Mouse (Mus musculus): ENCODE data around the gene Ptprf. TPM values are rescaled to one million over a fixed set of nuclear protein-coding genes. Genes with fewer than 3 reads are reported as not detected.

Gene Ptprf
- polyA plus RNA-seq, 1 experiment: 0.67 TPM

DNA sequence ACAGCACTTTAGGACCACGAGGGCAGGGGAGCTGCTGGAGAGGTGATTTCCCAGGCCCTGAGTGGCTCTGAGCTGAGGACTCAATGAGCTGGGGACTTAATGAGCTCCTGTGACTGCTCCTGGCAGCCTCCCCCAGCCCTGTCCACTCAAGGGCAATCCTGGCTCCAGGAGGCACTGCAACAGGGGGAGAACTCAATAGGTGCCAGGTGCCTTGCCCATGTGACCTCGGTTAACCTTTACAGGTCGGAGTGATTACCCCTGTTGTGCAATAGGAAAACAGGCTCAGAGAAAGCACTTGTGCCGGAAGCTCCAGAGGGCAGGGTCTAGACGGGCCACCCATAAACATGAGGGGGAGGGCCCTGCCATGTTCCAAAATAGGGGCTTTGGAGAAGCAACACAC, 17.7 kb downstream of the Ptprf start:
- H3K4me3 ChIP-seq (ENCODE audit: insufficient read depth, low read depth, low read length): no peak overlapping the region
- peaks cover 6% of the 10 kb centered on the region; the same call in 1 of the 2 replicates for H3K4me1 ChIP-seq (ENCODE audit: control insufficient read depth, insufficient read depth, insufficient read length, low read length)
- no peak overlapping the region for H3K27ac ChIP-seq (replicated peaks; ENCODE audit: low read depth, low read length)

DNA sequence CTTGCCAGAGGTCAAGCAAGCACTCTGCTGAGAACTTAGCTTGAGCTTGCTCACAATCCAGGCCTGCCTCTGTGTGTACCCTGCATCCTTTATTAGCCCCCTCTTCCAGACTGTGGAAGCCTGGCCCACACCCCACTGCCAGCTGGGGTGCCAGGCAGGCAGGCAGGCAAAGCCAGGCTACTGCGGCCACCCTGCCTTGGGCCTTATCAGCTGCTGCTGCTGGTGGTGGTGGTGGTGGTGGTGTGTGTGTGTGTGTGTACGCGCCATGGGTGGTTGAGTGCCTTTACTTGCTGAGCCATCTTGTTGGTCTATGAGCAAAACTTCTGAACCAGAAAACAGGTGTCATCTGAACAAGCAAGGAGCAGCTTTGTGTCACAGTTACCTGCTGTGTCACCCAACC, 18.3 kb downstream of the Ptprf start:
- Histone ChIP-seq H3K4me3 (ENCODE audit: insufficient read depth, low read depth, low read length) (no peak overlapping the region), H3K4me1 (ENCODE audit: control insufficient read depth, insufficient read depth, insufficient read length, low read length) (peaks cover 6% of the 10 kb centered on the region; the same call in 1 of the 2 replicates), H3K27ac (replicated peaks; ENCODE audit: low read depth, low read length) (no peak overlapping the region)

DNA sequence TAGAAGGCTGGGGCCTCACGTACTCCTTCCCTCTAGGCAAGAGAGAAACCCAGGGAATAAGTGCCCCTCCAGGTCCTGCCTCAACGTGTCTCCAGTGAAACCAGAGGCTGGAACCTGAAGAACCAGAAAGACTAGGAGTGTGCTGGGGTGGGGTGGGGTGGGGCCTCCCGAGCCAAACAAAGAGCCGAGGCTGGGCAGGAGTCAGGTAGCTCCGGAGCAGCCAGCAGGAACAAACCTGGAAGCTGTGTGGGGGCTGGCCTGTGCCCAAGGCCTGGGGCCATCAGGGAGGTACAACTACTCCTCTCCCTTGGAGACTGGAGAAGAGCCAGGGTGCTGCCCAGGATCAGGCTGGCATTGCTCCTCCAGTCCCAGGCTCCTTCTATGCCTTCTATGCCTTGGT, 18.9 kb downstream of the Ptprf start:
- Histone ChIP-seq H3K4me3 (ENCODE audit: insufficient read depth, low read depth, low read length) (no peak overlapping the region), H3K4me1 (ENCODE audit: control insufficient read depth, insufficient read depth, insufficient read length, low read length) (peaks cover 6% of the 10 kb centered on the region; the same call in 1 of the 2 replicates), H3K27ac (replicated peaks; ENCODE audit: low read depth, low read length) (no peak overlapping the region)

DNA sequence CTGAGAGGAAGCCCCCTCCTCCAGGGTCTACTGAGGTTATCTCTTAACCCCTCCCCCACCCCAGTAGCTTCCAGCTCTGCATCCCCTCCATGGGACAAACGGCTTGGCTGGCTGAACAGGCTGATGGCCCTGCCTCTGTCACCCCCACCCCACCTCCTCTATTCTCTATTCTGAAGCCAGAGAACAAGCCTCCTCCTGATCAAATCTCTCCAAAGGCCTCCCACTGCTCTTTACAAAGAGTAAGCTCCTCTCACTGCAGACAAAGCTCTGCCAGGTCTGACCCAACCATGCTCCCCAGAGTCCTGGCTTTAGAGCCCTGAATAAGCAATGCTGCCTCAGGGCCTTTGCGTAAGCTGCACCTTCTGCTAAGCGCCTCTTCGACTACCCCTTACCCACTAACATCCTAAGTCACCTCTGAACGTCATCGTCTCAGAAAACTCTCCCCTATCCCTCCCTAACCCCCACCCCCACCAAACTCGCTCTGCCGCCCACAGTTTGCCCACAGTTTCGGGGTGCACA, 19.6 kb downstream of the Ptprf start:
- Histone ChIP-seq H3K4me3 (ENCODE audit: insufficient read depth, low read depth, low read length) (no peak overlapping the region), H3K4me1 (ENCODE audit: control insufficient read depth, insufficient read depth, insufficient read length, low read length) (peaks cover 6% of the 10 kb centered on the region; the same call in 1 of the 2 replicates), H3K27ac (replicated peaks; ENCODE audit: low read depth, low read length) (no peak overlapping the region)

DNA sequence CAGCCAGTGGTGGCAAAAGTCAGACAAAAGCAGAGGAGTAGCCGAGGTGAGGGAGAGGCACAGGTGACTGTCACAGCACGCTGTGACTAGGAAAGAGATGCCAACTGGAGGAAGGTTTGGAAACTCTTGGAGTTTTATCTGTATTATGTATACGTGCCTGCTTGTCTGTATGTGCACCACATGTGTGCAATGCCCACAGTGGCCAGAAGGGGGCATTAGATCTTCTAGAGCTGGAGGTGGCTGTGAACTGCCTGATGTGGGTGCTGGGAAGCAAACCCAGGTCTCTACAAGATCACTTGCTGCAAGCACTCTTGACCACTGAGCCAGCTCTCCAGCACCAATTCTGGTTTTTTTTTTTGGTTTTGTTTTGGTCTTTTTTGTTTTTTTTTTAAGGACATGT, 20.5 kb downstream of the Ptprf start:
- Histone ChIP-seq H3K4me3 (ENCODE audit: insufficient read depth, low read depth, low read length) (no peak overlapping the region), H3K27ac (replicated peaks; ENCODE audit: low read depth, low read length) (no peak overlapping the region), H3K4me1 (ENCODE audit: control insufficient read depth, insufficient read depth, insufficient read length, low read length) (peaks cover 6% of the 10 kb centered on the region; the same call in 1 of the 2 replicates)

DNA sequence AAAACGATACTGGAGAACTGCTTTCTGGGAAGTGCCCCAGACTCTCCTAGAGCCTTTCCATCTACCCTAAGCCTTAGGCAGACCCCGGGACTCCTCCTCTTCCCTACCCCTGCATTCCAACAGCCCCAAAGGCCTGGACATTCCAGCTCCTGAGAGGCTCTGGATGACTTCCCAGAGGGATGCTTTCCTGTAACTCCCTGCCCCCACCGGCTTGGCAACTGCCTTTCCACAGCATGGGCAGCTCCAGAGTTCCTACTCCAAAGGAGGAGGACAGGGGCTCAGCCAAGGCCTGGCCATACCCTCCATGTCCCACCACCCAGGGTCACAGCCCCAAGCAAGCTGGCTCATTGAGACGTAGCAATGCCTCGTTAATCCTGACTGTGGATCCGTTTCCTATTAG, 21.2 kb downstream of the Ptprf start:
- Histone ChIP-seq H3K4me1 (ENCODE audit: control insufficient read depth, insufficient read depth, insufficient read length, low read length) (peaks cover 6% of the 10 kb centered on the region; the same call in 1 of the 2 replicates), H3K27ac (replicated peaks; ENCODE audit: low read depth, low read length) (no peak overlapping the region), H3K4me3 (ENCODE audit: insufficient read depth, low read depth, low read length) (no peak overlapping the region)

- peaks cover 5% of the 10 kb centered on the region; the same call in 1 of the 2 replicates for H3K4me1 ChIP-seq (ENCODE audit: control insufficient read depth, insufficient read depth, insufficient read length, low read length)
- no peak overlapping the region for H3K4me3 ChIP-seq (ENCODE audit: insufficient read depth, low read depth, low read length)
- H3K27ac ChIP-seq (replicated peaks; ENCODE audit: low read depth, low read length): no peak overlapping the region
Observed at GRCm38 (mm10) chr4:118268429-118269212, 22.6 kb downstream of the Ptprf start.

DNA sequence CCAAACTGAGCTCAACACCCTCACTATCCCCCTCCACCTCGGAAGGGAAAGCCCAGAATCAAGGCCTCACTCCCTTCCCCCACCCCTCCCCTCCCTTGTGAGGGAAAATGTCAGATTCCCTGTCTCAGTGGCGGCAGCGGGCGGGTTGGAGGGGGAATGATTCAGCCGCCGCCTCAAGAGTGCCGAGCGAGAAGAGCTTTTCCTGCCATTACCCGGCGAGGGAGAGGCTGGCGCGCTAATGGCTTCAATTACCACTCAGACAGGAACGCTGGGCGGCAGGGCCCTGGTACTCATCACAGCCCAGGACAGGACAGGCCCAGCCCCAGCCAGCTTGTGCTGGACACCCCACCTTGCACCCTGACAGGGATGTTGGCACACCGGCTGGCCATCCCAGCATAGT, 25.6 kb downstream of the Ptprf start:
- Histone ChIP-seq H3K27ac (replicated peaks; ENCODE audit: low read depth, low read length) (no peak overlapping the region), H3K4me1 (ENCODE audit: control insufficient read depth, insufficient read depth, insufficient read length, low read length) (no peaks in the 10 kb centered on the region), H3K4me3 (ENCODE audit: insufficient read depth, low read depth, low read length) (no peak overlapping the region)

- H3K4me3 ChIP-seq (ENCODE audit: insufficient read depth, low read depth, low read length): no peak overlapping the region
- H3K27ac ChIP-seq (replicated peaks; ENCODE audit: low read depth, low read length): no peak overlapping the region
- H3K4me1 ChIP-seq (ENCODE audit: control insufficient read depth, insufficient read depth, insufficient read length, low read length): no peaks in the 10 kb centered on the region
Observed at GRCm38 (mm10) chr4:118261771-118262473, 29.3 kb downstream of the Ptprf start.

- H3K27ac ChIP-seq (replicated peaks; ENCODE audit: low read depth, low read length): no peak overlapping the region
- no peak overlapping the region for H3K4me3 ChIP-seq (ENCODE audit: insufficient read depth, low read depth, low read length)
- H3K4me1 ChIP-seq (ENCODE audit: control insufficient read depth, insufficient read depth, insufficient read length, low read length): no peaks in the 10 kb centered on the region
Observed at GRCm38 (mm10) chr4:118261291-118261690, 29.9 kb downstream of the Ptprf start.

DNA sequence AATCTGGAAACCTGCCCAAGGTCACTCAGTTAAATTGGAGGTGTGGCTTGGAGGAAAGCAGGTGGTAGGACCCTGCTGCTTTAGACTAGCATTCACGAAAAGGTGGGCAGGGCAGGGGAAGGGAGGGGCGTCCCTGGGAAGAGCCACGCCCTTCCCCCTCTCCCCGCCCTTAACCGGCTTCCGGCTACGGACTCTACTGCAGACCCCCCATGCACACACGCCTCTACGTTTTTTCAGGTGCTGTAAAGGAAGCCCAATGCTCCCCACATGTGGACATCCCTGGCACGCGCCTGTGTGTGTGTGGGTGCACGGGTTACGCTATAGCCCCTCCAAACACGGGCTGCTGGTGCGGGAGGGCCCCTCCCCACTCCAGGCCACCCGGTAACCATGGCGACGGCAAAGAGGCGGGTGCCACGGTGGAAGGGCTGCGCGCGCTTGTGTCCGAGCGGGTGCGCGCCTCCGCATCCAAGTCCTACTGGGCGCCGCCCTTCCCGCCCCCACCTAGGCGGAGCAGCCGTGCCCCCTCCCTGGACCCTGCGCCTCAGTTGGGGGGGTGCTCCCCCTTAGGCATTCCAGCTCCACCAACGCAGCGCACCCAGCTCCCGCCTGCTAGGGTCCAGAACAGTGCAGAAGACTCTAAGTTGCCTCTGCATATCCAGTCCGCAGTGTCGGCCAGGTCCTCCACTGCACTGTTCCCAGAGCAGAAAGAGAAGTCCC, 30.5 kb downstream of the Ptprf start:
- H3K4me3 ChIP-seq (ENCODE audit: insufficient read depth, low read depth, low read length): peak overlapping the region; percentile 42; the same call in 1 of the 2 replicates
- no peaks in the 10 kb centered on the region for H3K4me1 ChIP-seq (ENCODE audit: control insufficient read depth, insufficient read depth, insufficient read length, low read length)
- H3K27ac ChIP-seq (replicated peaks; ENCODE audit: low read depth, low read length): no peak overlapping the region

GRCm38 (mm10) chr4:118259782-118260463, 31.3 kb downstream of the Ptprf start:
- Histone ChIP-seq H3K4me1 (ENCODE audit: control insufficient read depth, insufficient read depth, insufficient read length, low read length) (no peaks in the 10 kb centered on the region), H3K4me3 (ENCODE audit: insufficient read depth, low read depth, low read length) (no peak overlapping the region), H3K27ac (replicated peaks; ENCODE audit: low read depth, low read length) (no peak overlapping the region)

DNA sequence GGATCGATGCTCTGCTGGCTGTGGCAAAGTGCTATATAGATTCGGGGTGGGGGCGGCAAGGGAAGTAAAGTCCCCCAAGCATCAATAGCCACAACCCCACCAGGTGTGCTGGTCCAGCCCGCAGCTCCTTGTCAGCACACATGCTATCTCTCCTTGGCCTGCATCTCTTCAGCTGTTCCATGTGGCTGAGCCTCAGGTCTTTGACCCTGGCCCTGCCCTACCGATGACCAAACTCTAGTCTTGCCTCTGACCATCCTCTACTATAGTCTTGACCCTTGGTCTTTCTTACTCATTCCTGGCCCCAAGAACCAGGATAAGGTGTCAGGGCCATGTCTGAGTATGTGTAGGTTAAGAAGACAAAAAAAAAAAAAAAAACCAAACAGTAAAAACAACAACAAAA, 33.2 kb downstream of the Ptprf start:
- Histone ChIP-seq H3K4me1 (ENCODE audit: control insufficient read depth, insufficient read depth, insufficient read length, low read length) (no peaks in the 10 kb centered on the region), H3K4me3 (ENCODE audit: insufficient read depth, low read depth, low read length) (no peak overlapping the region), H3K27ac (replicated peaks; ENCODE audit: low read depth, low read length) (no peak overlapping the region)

GRCm38 (mm10) chr4:118257416-118257815, 33.8 kb downstream of the Ptprf start:
- Histone ChIP-seq H3K27ac (replicated peaks; ENCODE audit: low read depth, low read length) (no peak overlapping the region), H3K4me3 (ENCODE audit: insufficient read depth, low read depth, low read length) (no peak overlapping the region), H3K4me1 (ENCODE audit: control insufficient read depth, insufficient read depth, insufficient read length, low read length) (no peaks in the 10 kb centered on the region)

GRCm38 (mm10) chr4:118256217-118256616, 35.0 kb downstream of the Ptprf start:
- no peak overlapping the region for H3K4me3 ChIP-seq (ENCODE audit: insufficient read depth, low read depth, low read length)
- H3K27ac ChIP-seq (replicated peaks; ENCODE audit: low read depth, low read length): no peak overlapping the region

More at GRCm38 (mm10) chr4:118256217-118256616, 35.0 kb downstream of the Ptprf start:
- no peaks in the 10 kb centered on the region for H3K4me1 ChIP-seq (ENCODE audit: control insufficient read depth, insufficient read depth, insufficient read length, low read length)

Data from brown adipose tissue, adult 24 weeks (tissue).